Comparison of ENCODE assay signal across 18 mouse cellular contexts in genomic region chr12:21409651-21410050, GRCm38 (mm10). TPM values are rescaled to one million over a fixed set of nuclear protein-coding genes. Genes with fewer than 3 reads are reported as not detected.
DNase-seq lines count a peak whose midpoint lies in the region; ATAC-seq lines count a peak whose summit lies in the region.
"Had no signal": no experiment of that assay in that cellular context is flagged by ENCODE, and none has a peak within 500 bp of the region (broad histone marks: within the 10 kb centered on the region; RNA-seq: fewer than 3 reads in every experiment).

No protein-coding gene starts in this region.

- H3K9ac ChIP-seq in forebrain, embryonic 14.5 days (ENCODE audit: low read length) = no peak overlapping the region
- H3K9ac ChIP-seq: embryonic facial prominence, embryonic 13.5 days; forebrain, embryonic 12.5 days; forebrain, postnatal 0 days; heart, embryonic 13.5 days had no signal

- DNase-seq in heart, adult 11 months = peak; percentile 73
- DNase-seq in heart, adult 18-20 months = no peak
- no peak for DNase-seq in embryo, embryonic 11 days
- no peak for DNase-seq in spleen, adult 12 weeks (ENCODE audit: low spot score)
- DNase-seq in forebrain, embryonic 14.5 days (ENCODE audit: low spot score) = no peak
- DNase-seq: adrenal gland, postnatal 10 days; cerebellum, adult 11 months; cerebellum, adult 8-10 months; cerebellum, postnatal 14 days; forebrain, postnatal 0 days; gastrocnemius, postnatal 14 days; heart, postnatal 36 days had no signal

- H3K27me3 ChIP-seq in forebrain, embryonic 14.5 days (replicated peaks; ENCODE audit: control insufficient read depth, insufficient read depth, low read length) = no peaks in the 10 kb centered on the region
- H3K27me3 ChIP-seq: embryonic facial prominence, embryonic 13.5 days; forebrain, embryonic 12.5 days; heart, embryonic 13.5 days had no signal

- H3K9me3 ChIP-seq in forebrain, embryonic 14.5 days (replicated peaks; ENCODE audit: control insufficient read depth, low read length) = peaks cover 32% of the 10 kb centered on the region
- H3K9me3 ChIP-seq: heart, embryonic 13.5 days had no signal

- no peaks in the 10 kb centered on the region for H3K4me1 ChIP-seq in forebrain, embryonic 14.5 days (ENCODE audit: control insufficient read depth, insufficient read depth, low read length)
- H3K4me1 ChIP-seq: embryonic facial prominence, embryonic 13.5 days had no signal

- no peak overlapping the region for H3K4me3 ChIP-seq in forebrain, embryonic 14.5 days (ENCODE audit: low read depth, low read length)
- H3K4me3 ChIP-seq: embryonic facial prominence, embryonic 13.5 days; forebrain, embryonic 12.5 days; heart, embryonic 13.5 days had no signal

- peaks cover 72% of the 10 kb centered on the region for H3K36me3 ChIP-seq in forebrain, embryonic 14.5 days (ENCODE audit: control insufficient read depth, insufficient read depth, low read length)

- 98% methylated on average over 3 of the region's 3 CpGs for WGBS in forebrain, embryonic 14.5 days

- no peak overlapping the region for H3K27ac ChIP-seq in forebrain, embryonic 14.5 days (ENCODE audit: low read depth, low read length)
- H3K27ac ChIP-seq: embryonic facial prominence, embryonic 13.5 days; forebrain, embryonic 12.5 days; heart, embryonic 13.5 days had no signal

- peak; percentile 56 for ATAC-seq in CD4-positive, CD25-positive, alpha-beta regulatory T cell, adult 4 months
- ATAC-seq in activated CD4-positive, CD25-positive, alpha-beta regulatory T cell, adult 4 months = peak; percentile 71
- ATAC-seq in forebrain, embryonic 14.5 days = no peak
- ATAC-seq: forebrain, postnatal 0 days; hindbrain, embryonic 16.5 days had no signal

- H3K4me2 ChIP-seq in forebrain, embryonic 14.5 days (ENCODE audit: low read length) = no peak overlapping the region
- H3K4me2 ChIP-seq: embryonic facial prominence, embryonic 13.5 days; forebrain, embryonic 12.5 days; heart, embryonic 13.5 days had no signal

RNA-seq across cellular contexts. Expression of gene Ywhaq, which starts 7.8 kb away (rescaled TPM):
- 10 to 100 TPM; 69.8 to 76.4 TPM for total RNA-seq in heart, adult 18-20 months (2021)
- 100 to 1,000 TPM; 210 to 222 TPM for polyA plus RNA-seq in CD4-positive, CD25-positive, alpha-beta regulatory T cell, adult 4 months (2017; shearing (Covaris generic))
- 100 to 1,000 TPM; 229 to 245 TPM for polyA plus RNA-seq in activated CD4-positive, CD25-positive, alpha-beta regulatory T cell, adult 4 months (2017; shearing (Covaris generic))
- polyA plus RNA-seq in forebrain, embryonic 14.5 days (2014; fragmentation: Nextera tagmentation; extraction: Ambion mirVana) = 1,318 and 1,340 TPM in 2 replicates

RNA-seq across cellular contexts. Expression of gene Adam17, which starts 36.2 kb away (rescaled TPM):
- 10 to 100 TPM; 42.8 to 50.2 TPM for total RNA-seq in heart, adult 18-20 months (2021)
- 10 to 100 TPM; 49.8 to 50.7 TPM for polyA plus RNA-seq in CD4-positive, CD25-positive, alpha-beta regulatory T cell, adult 4 months (2017; shearing (Covaris generic))
- 10 to 100 TPM; 55.6 to 61.6 TPM for polyA plus RNA-seq in activated CD4-positive, CD25-positive, alpha-beta regulatory T cell, adult 4 months (2017; shearing (Covaris generic))
- polyA plus RNA-seq in forebrain, embryonic 14.5 days (2014; fragmentation: Nextera tagmentation; extraction: Ambion mirVana) = 19.9 and 21.9 TPM in 2 replicates
